Mouse (Mus musculus): ENCODE measurements around the gene Krtap13. TPM values are rescaled to one million over a fixed set of nuclear protein-coding genes. Genes with fewer than 3 reads are reported as not detected.

Krtap13 gene
- polyA plus RNA-seq, 1 experiment from 2014 or later: 38.5 TPM

DNA sequence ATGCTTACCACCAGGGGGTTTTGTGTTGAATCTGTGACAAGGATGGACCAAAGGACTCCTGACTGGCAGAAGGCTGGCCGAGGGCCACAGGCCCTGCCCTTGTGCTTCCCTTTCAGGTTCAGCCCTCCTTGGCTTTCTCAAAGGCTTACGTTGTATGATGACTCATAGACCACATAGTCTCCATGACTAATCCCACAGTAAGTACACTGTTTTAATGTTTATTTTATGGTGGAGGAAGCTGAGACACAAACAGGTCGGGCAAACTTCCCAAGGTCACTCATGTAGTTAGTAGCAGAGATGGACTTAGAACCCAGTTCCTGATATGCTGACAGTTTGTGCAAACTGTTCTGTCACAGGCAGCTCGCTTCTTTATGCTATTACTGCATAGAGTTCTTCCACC is 40.7 kb downstream of the Krtap13 start:
- no peak for ATAC-seq (ENCODE audit: insufficient number of reproducible peaks, low FRiP score, low TSS enrichment, low read depth)
- no peak overlapping the region for H3K9ac ChIP-seq
- no peak overlapping the region for H3K4me3 ChIP-seq (replicated peaks)
- no peak overlapping the region for H3K27ac ChIP-seq (replicated peaks)
- no peaks in the 10 kb centered on the region for H3K9me3 ChIP-seq (replicated peaks)
- no peaks in the 10 kb centered on the region for H3K27me3 ChIP-seq
- H3K4me2 ChIP-seq (replicated peaks): no peak overlapping the region
- H3K36me3 ChIP-seq: no peaks in the 10 kb centered on the region
- no peaks in the 10 kb centered on the region for H3K4me1 ChIP-seq
- 68% methylated on average over 4 of the region's 4 CpGs for WGBS

DNA sequence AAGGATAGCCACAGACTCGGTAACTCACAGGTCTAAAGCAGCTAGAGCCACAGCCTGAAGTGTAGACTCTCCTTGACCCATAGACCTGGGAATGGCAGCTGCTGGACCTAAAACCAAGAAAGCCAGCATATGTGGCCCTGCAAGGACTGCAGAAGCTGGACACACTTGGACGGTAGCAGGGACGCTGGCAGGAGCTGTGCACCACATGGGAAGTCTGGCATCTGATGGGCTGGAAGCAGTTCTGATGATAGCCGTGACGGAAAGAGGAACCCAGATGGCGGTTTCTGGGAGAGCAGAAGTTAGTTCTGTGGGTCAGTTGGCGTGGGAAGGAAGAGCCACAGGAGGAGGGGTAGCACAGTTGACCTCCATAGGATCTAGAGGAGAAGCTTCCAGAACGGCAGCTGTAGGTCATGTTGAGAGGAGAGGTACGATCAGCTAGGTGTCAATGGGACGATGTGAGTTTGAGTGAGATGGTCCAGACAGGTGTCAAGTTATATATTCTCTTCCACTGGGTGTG is 43.9 kb downstream of the Krtap13 start, which contains the start of gene 2310061N02Rik:
2310061N02Rik (minus strand) TSS at position 467 of the 517 bp plus-strand sequence.
- WGBS: 77% methylated on average over 10 of the region's 10 CpGs
- no peak within 1 kb of the TSS for H3K27ac ChIP-seq (replicated peaks)
- H3K27me3 ChIP-seq: no peaks in the 10 kb centered on the region
- no peaks in the 10 kb centered on the region for H3K9me3 ChIP-seq (replicated peaks)
- H3K4me1 ChIP-seq: no peaks in the 10 kb centered on the region
- no peak within 1 kb of the TSS for H3K4me3 ChIP-seq (replicated peaks)
- no peak within 1 kb of the TSS for H3K9ac ChIP-seq
- H3K4me2 ChIP-seq (replicated peaks): no peak within 1 kb of the TSS
- no peak for ATAC-seq (ENCODE audit: insufficient number of reproducible peaks, low FRiP score, low TSS enrichment, low read depth)
- no peaks in the 10 kb centered on the region for H3K36me3 ChIP-seq

- Histone ChIP-seq H3K36me3 (no peaks in the 10 kb centered on the region), H3K4me2 (replicated peaks) (no peak overlapping the region), H3K4me3 (replicated peaks) (no peak overlapping the region), H3K4me1 (0 out of 2 replicates have a peak, but pooled peaks cover 3% of the 10 kb centered on the region), H3K9me3 (replicated peaks) (no peaks in the 10 kb centered on the region), H3K27ac (replicated peaks) (no peak overlapping the region), H3K9ac (no peak overlapping the region), H3K27me3 (no peaks in the 10 kb centered on the region)
- no peak; the same call in 1 of the 2 replicates for ATAC-seq (ENCODE audit: insufficient number of reproducible peaks, low FRiP score, low TSS enrichment, low read depth)
- WGBS: 13% methylated on average over 4 of the region's 4 CpGs
Observed at GRCm38 (mm10) chr16:88701072-88701864, 50.2 kb downstream of the Krtap13 start.

Other genes with a start within 250 kb of the Krtap13 start
- 1.3 and 2.4 TPM in 2 replicates for gene Cldn17, start 244.7 kb downstream of the Krtap13 start, polyA plus RNA-seq (2015; fragmentation: Nextera tagmentation; extraction: Ambion mirVana)
- 8.8 and 11.2 TPM in 2 replicates for gene Cldn8, start 188.5 kb downstream of the Krtap13 start, polyA plus RNA-seq (2015; fragmentation: Nextera tagmentation; extraction: Ambion mirVana)
- 0.91 and 1.5 TPM in 2 replicates for gene Krtap24-1, start 139.4 kb downstream of the Krtap13 start, polyA plus RNA-seq (2015; fragmentation: Nextera tagmentation; extraction: Ambion mirVana)
- gene 2310079G19Rik, start 124.0 kb downstream of the Krtap13 start, polyA plus RNA-seq (2015; fragmentation: Nextera tagmentation; extraction: Ambion mirVana): not detected in 2 replicates
- 2.8 and 4.4 TPM in 2 replicates for gene Krtap26-1, start 103.8 kb downstream of the Krtap13 start, polyA plus RNA-seq (2015; fragmentation: Nextera tagmentation; extraction: Ambion mirVana)
- 0.28 TPM in 1 of 2 replicates, not detected in the other for gene Krtap27-1, start 80.0 kb downstream of the Krtap13 start, polyA plus RNA-seq (2015; fragmentation: Nextera tagmentation; extraction: Ambion mirVana)
- gene 2310061N02Rik, start 43.7 kb downstream of the Krtap13 start, polyA plus RNA-seq (2015; fragmentation: Nextera tagmentation; extraction: Ambion mirVana): not detected in 2 replicates
- 1.1 and 1.6 TPM in 2 replicates for gene Krtap13-1, start 22.8 kb downstream of the Krtap13 start, polyA plus RNA-seq (2015; fragmentation: Nextera tagmentation; extraction: Ambion mirVana)
- 66.3 and 107 TPM in 2 replicates for gene 2310034C09Rik, start 7.2 kb upstream of the Krtap13 start, polyA plus RNA-seq (2015; fragmentation: Nextera tagmentation; extraction: Ambion mirVana)
- 0.24 and 0.71 TPM in 2 replicates for gene 2310057N15Rik, start 22.6 kb upstream of the Krtap13 start, polyA plus RNA-seq (2015; fragmentation: Nextera tagmentation; extraction: Ambion mirVana)
- gene Gm5965, start 26.3 kb upstream of the Krtap13 start, polyA plus RNA-seq (2015; fragmentation: Nextera tagmentation; extraction: Ambion mirVana): 4.4 and 6.1 TPM in 2 replicates
- 37.2 and 90.3 TPM in 2 replicates for gene Gm20741, start 60.6 kb upstream of the Krtap13 start, polyA plus RNA-seq (2015; fragmentation: Nextera tagmentation; extraction: Ambion mirVana)
- 0.26 TPM in 1 of 2 replicates, not detected in the other for gene Krtap15, start 68.6 kb upstream of the Krtap13 start, polyA plus RNA-seq (2015; fragmentation: Nextera tagmentation; extraction: Ambion mirVana)
- gene Krtap14, start 74.5 kb upstream of the Krtap13 start, polyA plus RNA-seq (2015; fragmentation: Nextera tagmentation; extraction: Ambion mirVana): 0.41 TPM in 1 of 2 replicates, not detected in the other
- not detected in 2 replicates for gene Krtap19-1, start 117.8 kb upstream of the Krtap13 start, polyA plus RNA-seq (2015; fragmentation: Nextera tagmentation; extraction: Ambion mirVana)
- gene Krtap19-2, start 122.6 kb upstream of the Krtap13 start, polyA plus RNA-seq (2015; fragmentation: Nextera tagmentation; extraction: Ambion mirVana): not detected in 2 replicates
- gene Krtap19-3, start 126.4 kb upstream of the Krtap13 start, polyA plus RNA-seq (2015; fragmentation: Nextera tagmentation; extraction: Ambion mirVana): not detected in 2 replicates
- gene Krtap19-4, start 133.5 kb upstream of the Krtap13 start, polyA plus RNA-seq (2015; fragmentation: Nextera tagmentation; extraction: Ambion mirVana): not detected in 2 replicates
- gene Krtap19-5, start 144.8 kb upstream of the Krtap13 start, polyA plus RNA-seq (2015; fragmentation: Nextera tagmentation; extraction: Ambion mirVana): not detected in 2 replicates
- gene Krtap19-9b, start 180.6 kb upstream of the Krtap13 start, polyA plus RNA-seq (2015; fragmentation: Nextera tagmentation; extraction: Ambion mirVana): 0.70 TPM in 1 of 2 replicates, not detected in the other
- gene Krtap16-3, start 211.2 kb upstream of the Krtap13 start, polyA plus RNA-seq (2015; fragmentation: Nextera tagmentation; extraction: Ambion mirVana): 0.29 and 0.30 TPM in 2 replicates